Mouse (Mus musculus): ENCODE measurements around the gene Gm9918.
A peak's percentile ranks its signal among the peaks of the same experiment; 100 is the strongest.

Gm9918 gene

GRCm38 (mm10) chr15:102245891-102246741 is 24.2 kb upstream of the Gm9918 start:
- DNase-seq: peak; percentile 65 to 71

DNA sequence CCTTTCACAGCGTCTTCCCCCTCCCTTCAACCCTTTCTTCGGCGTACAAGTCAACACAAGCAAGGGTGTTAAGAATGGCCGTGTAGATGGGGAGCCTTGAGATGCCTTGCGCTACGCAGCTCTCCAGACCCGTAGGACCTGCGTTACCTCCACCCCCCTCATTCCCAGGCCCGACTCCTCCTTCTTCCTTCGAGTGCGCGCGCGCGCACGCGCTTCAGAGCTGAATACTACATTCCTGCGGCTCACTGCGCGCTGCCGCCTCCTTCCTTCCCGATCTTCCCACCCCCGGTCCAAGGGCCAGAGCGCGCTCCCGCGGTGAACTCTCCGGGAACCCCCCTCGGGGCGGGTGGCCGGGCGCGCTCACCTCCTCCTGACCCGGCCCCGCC is 23.5 kb upstream of the Gm9918 start:
- peak; percentile 90 to 92 for DNase-seq

DNA sequence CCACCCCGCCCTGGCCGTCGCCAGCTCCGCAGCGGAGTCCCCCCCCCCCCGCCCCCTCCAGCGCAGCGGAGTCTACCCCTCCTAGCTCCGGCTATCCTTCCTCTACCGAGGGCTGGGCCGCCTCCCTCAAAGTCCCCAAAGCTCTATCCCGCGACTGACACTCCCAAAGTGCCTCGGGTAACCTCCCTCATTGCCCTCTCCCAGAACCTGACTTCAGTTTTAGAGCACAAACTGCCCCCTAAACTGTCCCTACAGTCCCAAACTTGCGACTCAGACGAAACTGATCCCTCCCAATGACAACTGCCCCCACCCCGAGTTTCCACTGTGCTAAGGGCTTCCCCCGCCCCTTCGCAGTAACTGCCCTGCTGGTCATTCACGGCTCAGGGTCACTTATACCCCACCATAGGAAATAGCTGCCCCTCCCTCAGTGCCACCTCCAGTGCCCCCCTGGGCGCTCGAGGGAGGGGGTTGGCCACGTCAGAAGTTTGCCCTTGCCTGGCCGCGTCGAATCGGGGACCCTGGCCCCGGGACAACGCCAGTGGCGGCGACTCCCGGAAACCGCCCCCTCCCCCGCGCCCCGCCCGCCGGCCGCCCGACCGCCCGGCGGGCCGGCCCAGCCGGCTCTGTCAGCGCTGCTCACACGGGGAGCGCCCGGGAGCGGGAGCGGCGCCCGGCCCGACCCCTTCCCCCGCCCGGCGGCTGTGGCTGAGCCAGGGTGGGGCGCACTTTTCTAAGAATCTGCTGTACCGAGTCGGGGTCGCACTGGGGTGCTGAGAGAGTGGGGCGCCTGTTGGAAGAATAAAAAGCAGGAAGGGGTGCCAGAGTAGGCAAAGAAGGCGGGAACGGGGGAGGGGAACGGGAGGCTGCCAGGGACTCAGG is 22.9 kb upstream of the Gm9918 start:
- DNase-seq: peak; percentile 43 to 52

DNA sequence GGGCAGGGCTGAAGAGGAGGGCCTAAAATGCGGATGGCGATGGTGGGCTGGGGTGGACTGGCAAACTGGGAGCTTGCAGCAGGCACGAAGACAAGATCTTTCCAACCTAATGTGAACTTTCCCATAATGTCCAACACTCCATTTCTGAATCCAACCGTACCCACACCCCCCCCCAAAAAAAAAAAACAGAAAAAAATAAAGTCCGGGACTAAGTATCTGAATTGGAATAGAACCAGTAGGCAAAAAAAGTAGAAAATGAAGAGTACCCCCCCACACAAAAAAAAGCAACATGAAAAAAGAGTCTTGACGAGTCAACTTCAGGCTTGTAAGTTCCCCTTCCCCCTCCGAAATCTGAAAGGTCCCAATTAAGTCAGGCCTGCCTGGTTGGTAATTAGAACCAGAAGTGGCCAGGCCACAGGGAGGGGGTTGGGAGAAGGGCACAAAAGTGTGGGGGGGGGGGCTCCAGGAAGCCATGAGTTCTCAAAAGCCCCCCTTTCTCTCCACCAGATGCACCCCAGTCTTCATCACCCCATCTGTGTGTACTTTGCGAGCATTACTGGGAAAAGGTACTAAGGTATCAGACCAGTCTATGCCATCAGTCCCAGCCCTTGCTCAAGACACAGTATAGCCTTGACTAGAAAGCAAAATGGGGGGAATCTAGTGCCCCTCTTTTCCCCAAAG is 22.1 kb upstream of the Gm9918 start:
- DNase-seq: no peak

GRCm38 (mm10) chr15:102248812-102249191 is 21.6 kb upstream of the Gm9918 start:
- no peak for DNase-seq

DNA sequence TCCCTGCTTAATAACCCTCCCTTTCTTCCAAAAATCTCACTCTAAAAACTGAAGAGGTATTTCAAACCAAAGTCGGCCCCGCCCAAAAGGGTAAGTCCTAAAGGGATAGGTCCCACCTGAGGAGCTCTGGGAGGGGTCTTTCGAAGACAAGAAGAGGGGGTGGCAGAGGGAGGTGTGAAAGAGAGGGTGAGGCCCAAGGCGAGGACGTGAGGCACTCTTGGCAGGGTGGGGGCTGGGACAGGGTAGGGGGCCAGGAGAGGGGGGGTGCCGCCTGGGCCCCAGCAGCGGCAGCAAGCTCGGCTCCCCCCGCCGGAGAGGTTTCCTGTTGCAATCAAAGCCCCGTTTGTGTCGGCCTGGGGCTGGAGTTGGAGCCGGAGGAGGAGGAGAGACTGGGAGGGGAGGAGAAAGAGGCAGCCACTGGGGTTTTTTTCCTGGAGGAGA is 21.1 kb upstream of the Gm9918 start:
- no peak for DNase-seq

- no peak for DNase-seq
Observed at GRCm38 (mm10) chr15:102249967-102250366, 20.4 kb upstream of the Gm9918 start.

- no peak for DNase-seq
Observed at GRCm38 (mm10) chr15:102250521-102250920, 19.8 kb upstream of the Gm9918 start.

- no peak for DNase-seq
Observed at GRCm38 (mm10) chr15:102255547-102256255, 14.7 kb upstream of the Gm9918 start.

GRCm38 (mm10) chr15:102256431-102257201 is 13.7 kb upstream of the Gm9918 start:
- DNase-seq: no peak

DNA sequence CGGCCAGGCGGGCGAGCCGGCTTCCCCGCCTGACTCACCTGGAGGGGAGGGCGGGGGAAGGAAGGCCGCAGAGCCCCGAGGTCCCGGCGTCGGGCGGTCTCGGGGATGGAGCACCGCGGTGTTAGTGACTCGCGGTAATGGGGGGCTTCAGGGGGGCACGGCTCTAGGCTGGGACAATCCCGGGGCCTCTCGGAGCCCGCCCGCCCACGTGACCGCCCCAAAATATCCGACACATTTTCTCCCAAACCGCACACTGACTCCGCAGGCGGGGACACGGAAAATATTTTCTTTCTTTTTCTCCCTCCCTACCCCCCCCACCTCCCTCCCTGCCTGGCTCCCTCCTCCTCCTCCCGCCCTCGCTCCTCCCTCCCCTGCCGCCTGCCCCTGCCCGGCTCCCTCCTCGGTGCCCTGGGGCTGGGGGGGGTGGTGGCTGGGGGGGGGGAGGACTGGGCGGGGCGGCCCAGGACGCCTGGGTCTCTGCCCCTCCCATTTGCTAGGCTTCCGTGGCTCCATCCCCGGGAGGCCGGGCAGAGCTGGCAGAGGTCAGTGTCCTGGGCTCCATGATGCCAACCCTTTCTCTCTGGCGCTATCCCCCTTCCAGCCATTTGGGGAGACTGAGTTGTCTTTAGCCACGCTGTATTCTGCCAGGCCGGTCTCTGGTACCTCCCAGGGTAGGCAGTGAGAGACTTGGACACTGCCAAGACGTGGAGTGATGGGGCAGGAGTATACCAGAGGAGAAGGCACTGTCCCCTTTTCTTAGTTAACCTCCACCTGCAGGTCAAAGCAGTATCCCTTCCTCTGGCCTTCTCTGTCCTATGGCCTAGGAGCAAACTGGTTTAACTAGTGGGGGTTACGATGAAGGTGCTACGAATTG is 12.9 kb upstream of the Gm9918 start, which contains the start of gene Rarg:
Gene Rarg, minus strand, starts transcription at position 316 of the 874 bp plus-strand sequence.
- peak; percentile 53 to 57 for DNase-seq

GRCm38 (mm10) chr15:102258076-102258470 is 12.3 kb upstream of the Gm9918 start:
- DNase-seq: no peak

GRCm38 (mm10) chr15:102258581-102259253 is 11.6 kb upstream of the Gm9918 start:
- no peak for DNase-seq

DNA sequence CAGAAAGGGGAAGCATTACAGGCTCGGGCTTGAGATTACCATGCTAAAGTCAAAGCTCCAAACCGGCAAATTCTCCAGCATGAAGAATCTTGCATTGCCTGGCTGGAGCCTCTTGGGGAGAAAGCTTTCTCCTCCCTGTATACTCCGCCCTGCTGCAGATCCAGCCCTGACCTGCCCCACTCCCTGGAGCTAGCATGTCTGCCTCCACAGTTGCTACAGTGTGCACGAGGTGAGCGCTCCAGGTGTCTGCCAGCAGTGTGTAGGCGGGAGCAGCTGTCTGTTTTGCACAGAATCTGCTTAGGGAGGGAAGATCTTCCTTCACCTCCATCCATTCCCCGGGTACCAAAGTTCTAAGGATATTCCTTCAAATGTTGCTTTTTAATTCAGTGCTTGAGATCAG is 7.8 kb upstream of the Gm9918 start:
- DNase-seq: no peak

DNA sequence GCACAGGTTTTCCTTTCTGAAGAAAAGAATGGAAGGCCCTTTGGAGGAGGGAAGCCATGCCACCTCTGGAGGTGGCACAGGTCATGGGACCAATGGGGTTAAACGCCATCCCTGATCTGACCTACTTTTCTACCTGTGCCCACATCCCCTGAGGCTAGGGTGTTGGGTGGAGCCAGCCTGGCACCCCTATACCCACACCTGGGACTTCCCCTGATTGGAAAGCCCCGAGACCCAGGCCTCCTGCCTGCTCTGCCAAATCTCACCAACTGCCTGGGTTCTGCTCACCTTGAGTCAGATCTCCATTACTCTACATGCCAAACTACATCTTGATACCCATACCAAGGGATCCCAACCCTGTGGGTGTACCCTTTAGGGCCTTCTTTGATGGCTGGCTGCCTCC is 7.3 kb upstream of the Gm9918 start:
- DNase-seq: no peak

DNA sequence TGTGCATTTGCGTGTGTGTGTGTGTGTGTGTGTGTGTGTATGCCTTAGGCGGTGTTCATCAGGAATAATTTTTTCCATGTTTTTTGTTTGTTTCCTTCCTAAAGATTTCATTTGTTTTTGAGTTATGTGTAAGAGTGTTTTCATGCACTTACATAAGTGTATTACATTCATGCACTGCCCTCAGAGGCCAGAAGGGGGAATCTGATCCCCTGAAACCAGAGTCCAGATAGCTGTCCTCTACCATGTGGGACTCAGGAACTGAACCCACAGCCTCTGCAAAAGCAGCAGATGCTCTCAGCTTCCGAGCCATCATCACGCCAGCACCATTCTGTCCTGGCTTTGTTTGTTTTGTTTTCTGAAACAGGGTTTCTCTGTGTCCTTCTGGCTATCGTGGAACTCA is 4.8 kb upstream of the Gm9918 start:
- no peak for DNase-seq

GRCm38 (mm10) chr15:102271441-102271840 is 1.1 kb downstream of the Gm9918 start:
- no peak for DNase-seq

DNA sequence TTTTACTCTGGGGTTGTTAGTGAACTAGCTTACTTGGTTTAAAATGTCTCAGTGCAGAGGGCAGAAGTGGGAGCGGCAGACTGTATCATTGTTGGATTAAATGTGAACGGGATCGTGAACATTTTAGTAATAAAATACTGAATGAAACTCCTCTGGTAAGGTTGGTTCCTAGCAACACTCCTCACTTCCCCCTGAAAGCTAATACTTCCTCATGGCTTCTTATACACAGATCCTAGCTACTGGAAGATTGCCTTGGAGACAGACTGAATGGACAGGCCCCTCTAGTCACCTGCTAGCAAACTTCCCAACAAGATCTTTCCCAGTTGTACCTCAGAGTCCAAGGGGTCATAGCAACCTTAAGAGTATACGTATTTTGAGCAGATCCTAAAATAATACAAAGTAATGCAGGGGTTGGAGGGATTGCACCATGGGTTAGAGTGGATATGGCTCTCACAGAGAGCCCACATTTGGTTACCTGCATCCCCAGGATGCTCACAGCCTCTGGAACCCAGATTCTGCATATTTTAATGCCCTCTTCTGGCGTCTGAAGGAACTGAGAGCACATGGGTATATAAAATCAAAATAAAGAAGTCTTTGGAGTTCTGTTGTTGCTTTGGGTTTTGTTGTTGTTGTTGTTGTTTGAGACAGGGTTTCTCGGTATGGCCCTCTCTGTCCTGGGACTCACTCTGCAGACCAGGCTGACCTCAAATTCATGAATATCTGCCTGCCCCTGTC is 3.8 kb downstream of the Gm9918 start:
- no peak for DNase-seq

GRCm38 (mm10) chr15:102278726-102279091 is 8.3 kb downstream of the Gm9918 start:
- no peak for DNase-seq
